Mouse (Mus musculus) ES-Bruce4 (cell line): ENCODE results near the gene Ttn. TPM values are rescaled to one million over a fixed set of nuclear protein-coding genes. Genes with fewer than 3 reads are reported as not detected.

ENCODE experiments used
- H3K27ac ChIP-seq: 2 replicates; pipeline ENCODE4 v1.5.1; 2012; ENCODE audit warnings: low read length, inconsistent platforms; ENCODE audit not compliant: insufficient read depth
- H3K27me3 ChIP-seq: 2 replicates; pipeline ENCODE4 v1.6.1; 2012; ENCODE audit warnings: mild to moderate bottlenecking, low read length, inconsistent platforms; ENCODE audit not compliant: control insufficient read depth, poor library complexity, insufficient read depth, severe bottlenecking
- H3K36me3 ChIP-seq: 2 replicates; pipeline ENCODE4 v1.6.1; 2012; ENCODE audit warnings: inconsistent platforms, mild to moderate bottlenecking, low read length, moderate library complexity; ENCODE audit not compliant: control insufficient read depth, poor library complexity, insufficient read depth, severe bottlenecking
- H3K4me1 ChIP-seq: one replicate; pipeline ENCODE4 v1.8.1; 2011; ENCODE audit warnings: low read length; ENCODE audit not compliant: control insufficient read depth, insufficient read depth
- H3K4me3 ChIP-seq: 2 replicates; pipeline ENCODE4 v1.5.1; 2011; ENCODE audit warnings: low read depth, mild to moderate bottlenecking, low read length
- H3K9ac ChIP-seq: 2 replicates; pipeline ENCODE4 v1.6.1; 2012; ENCODE audit warnings: low read depth, mild to moderate bottlenecking, inconsistent platforms; ENCODE audit not compliant: poor library complexity, severe bottlenecking
- H3K9me3 ChIP-seq: replicated peaks from 2 replicates; pipeline ENCODE4 v1.6.1; 2012; ENCODE audit warnings: mild to moderate bottlenecking, low read length, inconsistent platforms; ENCODE audit not compliant: control insufficient read depth, poor library complexity, insufficient read depth, severe bottlenecking
- CTCF ChIP-seq: IDR thresholded peaks from one replicate; pipeline ENCODE4 v1.8.1; 2011; ENCODE audit warnings: low read depth, low read length
- EP300 ChIP-seq: IDR thresholded peaks from 2 replicates; pipeline ENCODE4 v1.6.1; 2011; ENCODE audit warnings: low read depth, low read length; ENCODE audit not compliant: insufficient read depth
- POLR2A ChIP-seq: IDR thresholded peaks from one replicate; pipeline ENCODE4 v1.8.1; 2011; ENCODE audit warnings: low read length; ENCODE audit not compliant: insufficient read depth
- polyA plus RNA-seq: library from polyadenylated mRNA; stranded (reverse); fragments of >200 nt; gene quantifications from 2 replicates; pipeline ENCODE4 v1.2.4, GENCODE M21; 2011; ENCODE audit warnings: low read depth; ENCODE audit not compliant: missing spikeins, insufficient read depth, insufficient read length

Gene Ttn
- polyA plus RNA-seq, 1 experiment: 0.30 TPM

DNA sequence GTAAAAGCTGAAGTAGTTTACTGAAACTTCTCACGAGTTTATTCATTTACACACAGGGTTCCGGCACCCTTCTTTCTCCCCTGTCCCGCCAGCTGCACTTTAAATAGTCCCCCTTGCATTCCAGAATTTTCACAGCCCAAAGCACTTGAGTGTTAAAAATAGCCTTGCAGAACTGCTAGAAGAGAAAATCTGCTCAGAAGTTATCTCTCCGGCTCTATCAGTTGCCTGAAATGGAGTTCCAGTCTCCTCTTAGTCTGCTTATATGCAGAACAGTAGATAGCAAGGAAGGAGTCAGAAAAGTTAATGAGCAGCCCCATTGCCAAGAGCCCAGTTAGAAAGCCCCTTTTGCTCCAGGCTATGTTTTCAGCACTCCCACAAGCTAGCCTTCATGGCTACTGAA lies 176.0 kb downstream of the Ttn start:
- no peaks in the 10 kb centered on the region; the same call in 1 of the 2 replicates for H3K36me3 ChIP-seq
- no peaks in the 10 kb centered on the region for H3K9me3 ChIP-seq
- no peak overlapping the region for H3K9ac ChIP-seq
- no peaks in the 10 kb centered on the region for H3K27me3 ChIP-seq
- H3K4me3 ChIP-seq: no peak overlapping the region
- peak overlapping the region; percentile 96 for H3K27ac ChIP-seq
- TF ChIP-seq EP300 (no peak), POLR2A (no peak), CTCF (no peak)
- peaks cover 6% of the 10 kb centered on the region for H3K4me1 ChIP-seq

DNA sequence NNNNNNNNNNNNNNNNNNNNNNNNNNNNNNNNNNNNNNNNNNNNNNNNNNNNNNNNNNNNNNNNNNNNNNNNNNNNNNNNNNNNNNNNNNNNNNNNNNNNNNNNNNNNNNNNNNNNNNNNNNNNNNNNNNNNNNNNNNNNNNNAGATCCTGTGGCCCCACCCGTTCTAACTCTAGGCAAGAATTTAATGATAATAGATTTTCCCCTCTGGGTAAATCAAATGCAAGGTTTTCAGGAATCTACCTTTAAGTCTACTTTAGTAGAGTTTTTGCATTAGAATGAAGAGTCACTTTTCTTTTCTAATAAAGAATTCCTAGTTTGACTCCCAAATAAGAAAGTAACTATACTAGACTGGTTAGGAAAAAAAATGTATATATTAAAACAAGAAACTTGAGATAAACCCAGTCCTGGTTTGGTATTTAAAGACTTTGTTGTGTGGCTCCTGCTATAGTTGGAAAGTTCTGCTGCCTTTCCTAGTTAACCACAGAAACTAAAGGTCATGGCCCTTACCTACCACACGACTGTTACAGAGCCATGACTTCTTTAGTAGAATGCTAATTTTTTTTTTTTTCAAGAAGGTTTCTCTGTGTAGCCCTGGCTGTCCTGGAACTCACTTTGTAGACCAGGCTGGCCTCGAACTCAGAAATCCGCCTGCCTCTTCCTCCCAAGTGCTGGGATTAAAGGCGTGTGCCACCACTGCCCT lies 177.0 kb downstream of the Ttn start:
- H3K4me1 ChIP-seq: peaks cover 6% of the 10 kb centered on the region
- H3K4me3 ChIP-seq: no peak overlapping the region
- H3K9me3 ChIP-seq: no peaks in the 10 kb centered on the region
- H3K27me3 ChIP-seq: no peaks in the 10 kb centered on the region
- H3K36me3 ChIP-seq: no peaks in the 10 kb centered on the region; the same call in 1 of the 2 replicates
- peak overlapping the region; percentile 85 for H3K27ac ChIP-seq
- H3K9ac ChIP-seq: no peak overlapping the region
- TF ChIP-seq EP300 (0 out of 2 replicates have a peak, but pooled peaks have one; percentile 44), CTCF (no peak), POLR2A (no peak)

DNA sequence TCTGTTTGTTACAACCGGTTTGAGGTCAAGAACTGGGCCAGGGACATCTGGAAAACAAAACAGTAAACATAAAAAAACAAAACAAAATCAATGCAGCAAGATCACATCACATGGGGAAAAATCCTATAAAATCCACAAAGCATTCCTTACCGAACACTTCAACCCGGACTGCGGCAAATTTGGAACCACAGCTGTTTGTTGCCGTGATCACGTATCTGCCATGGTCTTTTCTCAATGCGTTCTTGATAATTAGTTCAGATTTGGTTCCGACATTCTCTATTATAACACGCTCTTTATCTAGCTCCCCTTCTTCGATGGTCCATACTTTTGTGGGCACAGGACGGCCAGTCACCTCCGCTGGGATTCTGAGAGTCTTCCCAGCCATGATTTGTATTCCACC lies 198.2 kb downstream of the Ttn start:
- no peak for TF ChIP-seq EP300
- TF ChIP-seq POLR2A: no peak
- TF ChIP-seq CTCF: no peak
- no peak overlapping the region for H3K9ac ChIP-seq
- H3K27me3 ChIP-seq: no peaks in the 10 kb centered on the region
- peaks cover 3% of the 10 kb centered on the region for H3K36me3 ChIP-seq
- no peak overlapping the region for H3K27ac ChIP-seq
- H3K4me1 ChIP-seq: no peaks in the 10 kb centered on the region
- H3K4me3 ChIP-seq: no peak overlapping the region
- 0 out of 2 replicates have a peak, but pooled peaks cover 5% of the 10 kb centered on the region for H3K9me3 ChIP-seq

DNA sequence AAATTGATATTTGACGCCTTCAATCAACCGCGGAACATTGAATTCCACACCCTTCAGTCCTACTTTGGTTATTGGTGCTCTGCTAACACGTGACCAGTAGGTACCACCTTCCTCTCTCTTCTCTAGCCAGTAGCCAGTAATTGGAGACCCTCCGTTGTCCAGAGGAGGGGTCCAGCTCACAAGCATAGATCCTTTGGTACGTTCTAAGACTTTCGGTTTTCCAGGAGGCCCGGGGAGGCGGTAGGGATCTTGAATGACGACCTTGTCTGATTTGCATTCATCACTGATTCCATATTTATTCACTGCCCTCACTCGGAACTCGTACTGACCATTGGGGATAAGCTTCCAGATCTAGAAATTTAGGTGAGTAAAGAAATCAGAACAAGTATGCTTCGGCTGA lies 201.6 kb downstream of the Ttn start:
- no peak for TF ChIP-seq EP300
- H3K9ac ChIP-seq: no peak overlapping the region

DNA sequence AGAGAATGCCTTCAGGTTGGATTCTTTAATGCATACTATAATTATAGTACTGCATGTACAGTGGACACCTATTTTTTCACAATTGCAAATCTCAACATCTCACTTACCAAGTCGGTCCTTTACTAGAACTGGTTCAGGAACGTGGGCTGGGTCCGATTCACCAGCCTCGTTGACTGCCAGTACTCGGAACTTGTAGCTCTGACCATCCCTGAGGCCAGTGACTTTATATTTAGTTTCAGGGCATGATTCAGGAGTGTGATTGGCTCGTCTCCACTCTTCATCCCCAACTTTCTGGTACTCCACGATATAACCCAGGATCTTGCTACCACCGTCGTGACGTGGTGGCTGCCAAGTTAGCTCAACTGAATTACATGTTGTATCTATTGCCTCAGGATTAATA lies 212.5 kb downstream of the Ttn start:
- no peaks in the 10 kb centered on the region for H3K27me3 ChIP-seq
- no peak overlapping the region for H3K4me3 ChIP-seq
- no peaks in the 10 kb centered on the region for H3K9me3 ChIP-seq
- H3K27ac ChIP-seq: no peak overlapping the region
- H3K36me3 ChIP-seq: peaks cover 3% of the 10 kb centered on the region
- no peak overlapping the region for H3K9ac ChIP-seq
- TF ChIP-seq CTCF (no peak), EP300 (no peak), POLR2A (no peak)
- H3K4me1 ChIP-seq: no peaks in the 10 kb centered on the region

More for the DNA sequence above, 201.6 kb downstream of the Ttn start:
- Histone ChIP-seq H3K36me3 (peaks cover 11% of the 10 kb centered on the region), H3K4me3 (no peak overlapping the region), H3K4me1 (no peaks in the 10 kb centered on the region), H3K9me3 (0 out of 2 replicates have a peak, but pooled peaks cover 5% of the 10 kb centered on the region), H3K27me3 (no peaks in the 10 kb centered on the region), H3K27ac (no peak overlapping the region)

DNA sequence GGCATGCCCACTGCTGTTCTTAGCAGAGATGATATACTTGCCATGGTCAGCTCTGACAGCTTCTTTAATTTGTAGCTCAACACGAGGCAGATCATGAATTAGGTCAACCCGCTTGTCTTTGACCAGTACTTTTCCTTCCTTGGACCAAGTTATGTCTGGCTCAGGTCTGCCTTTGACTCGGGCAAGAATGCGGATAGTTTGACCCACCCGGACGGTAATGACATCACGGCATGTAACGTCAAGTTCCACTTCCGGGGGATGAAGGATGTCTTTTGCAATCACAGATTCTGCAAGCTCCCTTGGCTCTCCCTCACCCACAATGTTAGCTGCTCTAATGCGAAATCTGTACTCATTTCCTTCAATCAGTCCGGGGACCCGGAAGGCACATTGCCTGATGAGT lies 215.1 kb downstream of the Ttn start:
- H3K4me3 ChIP-seq: no peak overlapping the region
- H3K27me3 ChIP-seq: no peaks in the 10 kb centered on the region
- H3K9ac ChIP-seq: no peak overlapping the region
- H3K9me3 ChIP-seq: no peaks in the 10 kb centered on the region
- TF ChIP-seq CTCF: no peak
- TF ChIP-seq EP300: no peak
- TF ChIP-seq POLR2A: no peak
- no peaks in the 10 kb centered on the region for H3K4me1 ChIP-seq
- H3K36me3 ChIP-seq: peaks cover 3% of the 10 kb centered on the region
- H3K27ac ChIP-seq: no peak overlapping the region
